Mouse (Mus musculus) heart, postnatal 4 days (tissue): ENCODE measurements around the gene Btbd3. TPM values are rescaled to one million over a fixed set of nuclear protein-coding genes. Genes with fewer than 3 reads are reported as not detected.

Experiments
- DNase-seq: peaks from one replicate; pipeline ENCODE4 v3.0.0; 2021
- total RNA-seq, 2 experiments: library from RNA; stranded (reverse); gene quantifications; 2 replicates each; pipeline ENCODE4 v1.2.3; 2021

The Btbd3 gene
- total RNA-seq, result 10 to 100 TPM; 22.3 to 22.7 TPM

DNA sequence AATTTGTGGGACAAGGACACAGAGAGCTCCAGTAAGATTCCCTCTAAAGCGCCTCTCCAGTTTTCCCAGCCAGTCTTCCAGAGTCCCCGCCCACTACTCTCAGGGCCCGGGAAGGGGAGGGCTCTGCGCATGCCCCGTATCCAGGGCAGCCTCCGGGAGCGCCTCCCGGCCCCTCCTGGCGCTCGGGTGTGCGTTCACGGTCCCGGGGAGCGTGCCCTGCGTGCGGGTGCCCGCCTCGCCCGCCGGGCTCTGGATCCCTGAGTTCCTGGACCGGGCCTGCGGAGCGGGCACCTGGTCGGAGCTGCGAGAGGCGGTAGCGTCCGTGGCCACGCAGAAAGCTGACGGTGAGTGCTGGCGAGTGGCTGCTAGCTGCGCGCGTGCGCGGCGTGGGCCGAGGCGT is at the start of gene Btbd3:
Gene Btbd3 (plus strand): TSS at position 155 of the 400 bp plus-strand sequence.
- peak; percentile 96 for DNase-seq

DNA sequence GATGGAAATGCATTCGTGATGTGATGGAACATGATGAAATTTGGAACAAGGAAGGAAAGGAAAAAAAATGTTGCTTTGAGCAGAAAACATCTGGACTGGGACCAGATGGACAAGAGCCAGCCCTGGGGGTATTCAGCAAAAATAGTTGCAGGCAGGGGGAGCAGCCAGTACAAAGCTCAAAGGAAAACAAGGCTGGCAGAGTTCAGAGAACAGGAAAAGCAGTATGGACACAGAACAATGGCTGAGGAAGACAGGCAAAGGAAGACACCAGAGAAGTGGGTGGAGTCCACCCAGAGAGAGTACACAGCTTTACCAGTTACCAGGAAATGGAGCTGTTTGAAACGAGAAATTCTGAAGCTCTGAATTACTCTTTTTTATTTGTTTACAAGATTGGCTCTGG is 40.8 kb upstream of the Btbd3 start:
- peak; percentile 81 for DNase-seq

DNA sequence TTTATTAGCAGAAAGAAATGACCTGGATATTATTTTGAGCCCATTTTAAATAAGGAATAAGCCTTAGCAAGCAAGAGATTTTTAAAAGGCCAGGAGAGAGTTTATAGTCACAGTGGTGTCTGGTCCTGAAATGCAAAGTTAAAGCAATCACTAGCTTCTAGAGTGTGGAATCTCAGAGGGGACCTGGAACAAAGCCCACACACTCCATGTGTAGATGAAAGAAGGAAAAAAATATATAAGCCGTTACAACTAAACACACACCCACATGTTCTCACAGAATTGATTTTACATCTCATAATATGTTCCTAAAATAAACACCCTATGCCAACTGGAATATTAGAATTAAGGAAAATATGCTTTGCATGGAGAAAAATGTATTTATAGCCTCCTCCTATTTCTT is 36.1 kb upstream of the Btbd3 start:
- no peak for DNase-seq

DNA sequence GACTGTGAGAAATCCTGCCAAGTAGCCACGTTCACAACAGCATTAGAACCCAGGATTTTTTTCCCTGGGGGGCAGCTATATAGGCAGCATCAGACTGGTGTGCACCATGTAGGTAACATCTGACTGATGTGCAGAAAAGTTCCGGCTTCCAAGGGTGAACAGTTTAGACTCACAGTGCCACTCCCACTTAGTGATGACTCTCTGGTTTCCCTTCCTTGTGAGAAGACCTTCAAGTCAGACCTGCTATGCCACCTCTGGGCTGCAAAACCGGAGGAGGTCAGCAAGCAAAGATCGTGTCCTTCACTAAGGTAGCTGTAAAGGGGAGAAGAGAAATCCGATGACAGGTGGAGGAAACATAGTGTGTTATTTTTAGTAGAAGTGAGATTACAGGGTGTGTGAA is 24.1 kb upstream of the Btbd3 start:
- DNase-seq, result no peak

DNA sequence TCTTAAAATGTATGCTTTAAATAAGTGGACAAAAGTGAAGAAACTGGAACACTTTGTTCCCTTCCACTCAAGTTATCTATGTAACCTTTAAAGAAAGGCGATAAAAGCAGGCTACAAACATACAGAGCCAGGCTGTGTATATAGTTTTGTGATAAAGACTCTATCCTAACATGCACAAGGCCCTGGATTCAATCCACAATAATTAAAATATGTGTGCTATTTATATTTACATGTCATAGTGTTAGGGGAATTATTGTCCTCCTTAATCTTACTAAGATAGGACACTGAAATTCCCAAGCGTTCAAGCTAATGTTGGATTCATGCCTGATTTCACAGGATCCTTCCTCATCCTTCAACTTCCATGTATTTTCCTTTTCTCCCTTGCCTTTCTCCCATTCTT is 20.2 kb upstream of the Btbd3 start:
- no peak for DNase-seq

DNA sequence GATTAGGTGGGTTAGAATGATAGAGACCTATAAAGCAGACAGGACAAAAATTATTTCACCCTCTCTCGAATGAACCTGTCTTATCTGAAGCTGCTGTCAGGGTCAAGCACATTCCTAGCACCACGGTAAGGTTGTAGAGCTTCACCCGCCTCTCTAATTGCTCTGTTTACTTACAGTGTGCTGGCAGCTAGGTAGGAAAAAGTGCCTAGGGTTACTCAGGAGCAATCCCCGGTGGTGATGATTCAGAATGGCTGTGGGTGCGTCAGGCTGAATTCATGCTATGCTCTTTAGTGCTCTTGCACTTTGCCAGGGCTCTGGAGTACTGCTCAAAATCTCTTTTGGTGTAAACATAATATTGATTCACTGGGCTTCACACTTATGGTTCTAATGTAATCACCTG is 13.9 kb upstream of the Btbd3 start:
- no peak for DNase-seq

DNA sequence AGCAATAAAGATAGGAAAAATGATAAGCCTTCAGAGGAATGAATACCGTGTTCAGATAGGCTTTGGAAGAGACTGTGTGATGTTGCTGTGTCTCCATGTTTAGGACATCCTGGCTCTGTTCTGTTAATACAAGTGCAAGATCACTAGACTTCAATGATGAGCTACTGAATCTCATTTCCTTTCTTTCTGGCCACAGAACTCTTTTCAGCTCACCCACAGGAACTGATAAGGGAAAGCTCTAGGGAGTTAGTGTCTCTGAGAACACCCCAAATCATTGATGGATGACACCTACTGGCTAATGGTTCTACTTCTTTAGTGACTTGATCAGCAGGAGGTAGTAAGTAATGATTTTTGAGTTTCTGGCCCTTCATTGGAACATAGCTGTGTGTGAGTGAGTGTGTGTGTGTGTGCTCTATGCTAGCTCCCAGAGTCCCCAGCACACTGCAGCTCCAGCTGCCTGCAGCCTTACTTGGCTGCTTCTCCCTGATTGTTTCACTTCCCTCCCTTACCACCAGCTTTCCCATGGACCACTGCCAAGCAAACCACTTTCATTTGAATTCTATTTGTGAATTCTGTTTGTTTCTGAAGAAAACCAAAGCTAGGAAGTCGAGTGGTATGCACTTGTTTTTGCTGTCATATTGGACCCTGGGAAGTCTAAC is 10.6 kb upstream of the Btbd3 start:
- DNase-seq, result peak; percentile 73

DNA sequence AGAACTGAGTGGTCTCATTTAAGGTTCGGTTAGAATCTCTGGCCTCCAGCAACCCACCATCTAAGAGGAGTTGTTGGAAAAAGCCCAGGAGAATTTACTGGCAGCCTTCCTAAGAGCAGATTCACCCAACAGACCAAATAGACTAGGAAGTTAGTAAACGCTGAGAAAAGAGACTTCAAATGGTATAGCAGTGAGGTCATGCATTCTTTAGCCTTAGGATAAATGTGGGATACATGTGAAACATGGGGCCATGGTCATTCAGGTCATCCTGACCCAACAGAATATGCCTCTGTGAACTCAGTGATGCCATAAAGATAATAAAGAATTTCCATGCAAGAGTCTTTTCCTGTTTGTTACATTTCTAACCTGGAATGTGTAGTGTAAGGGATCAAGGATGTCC is 8.4 kb upstream of the Btbd3 start:
- no peak for DNase-seq

DNA sequence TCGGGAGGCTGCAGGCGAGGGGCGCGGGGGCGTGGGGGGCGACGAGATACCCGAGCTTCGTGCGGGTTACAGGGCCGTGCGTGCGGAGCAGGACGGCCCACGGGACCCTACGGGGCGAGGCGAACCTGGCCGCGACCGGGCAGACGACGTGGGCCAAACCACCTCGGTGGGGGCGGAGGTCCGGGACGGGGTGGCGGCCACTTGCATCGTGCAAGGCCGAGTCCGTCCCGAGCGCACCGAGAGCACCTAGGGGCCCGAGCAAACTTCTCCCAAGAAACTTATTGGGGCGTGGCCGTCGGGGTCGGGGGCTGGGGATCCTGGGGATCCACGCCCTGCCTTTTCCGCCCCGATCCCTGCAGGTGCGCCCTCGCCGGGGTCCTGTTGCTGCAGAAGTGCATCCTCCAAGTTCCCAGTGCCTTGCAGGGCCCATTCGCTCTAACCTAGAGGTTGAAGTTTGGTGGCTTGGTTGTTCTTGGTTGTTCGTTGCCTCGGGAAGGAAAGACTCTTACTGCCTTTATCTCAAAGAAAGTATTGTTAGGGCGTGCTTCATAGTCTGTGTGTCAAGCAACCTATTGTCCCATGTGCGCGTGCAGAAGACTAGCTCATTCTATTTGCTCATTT is 596 bp downstream of the Btbd3 start:
- peak; percentile 53 for DNase-seq

DNA sequence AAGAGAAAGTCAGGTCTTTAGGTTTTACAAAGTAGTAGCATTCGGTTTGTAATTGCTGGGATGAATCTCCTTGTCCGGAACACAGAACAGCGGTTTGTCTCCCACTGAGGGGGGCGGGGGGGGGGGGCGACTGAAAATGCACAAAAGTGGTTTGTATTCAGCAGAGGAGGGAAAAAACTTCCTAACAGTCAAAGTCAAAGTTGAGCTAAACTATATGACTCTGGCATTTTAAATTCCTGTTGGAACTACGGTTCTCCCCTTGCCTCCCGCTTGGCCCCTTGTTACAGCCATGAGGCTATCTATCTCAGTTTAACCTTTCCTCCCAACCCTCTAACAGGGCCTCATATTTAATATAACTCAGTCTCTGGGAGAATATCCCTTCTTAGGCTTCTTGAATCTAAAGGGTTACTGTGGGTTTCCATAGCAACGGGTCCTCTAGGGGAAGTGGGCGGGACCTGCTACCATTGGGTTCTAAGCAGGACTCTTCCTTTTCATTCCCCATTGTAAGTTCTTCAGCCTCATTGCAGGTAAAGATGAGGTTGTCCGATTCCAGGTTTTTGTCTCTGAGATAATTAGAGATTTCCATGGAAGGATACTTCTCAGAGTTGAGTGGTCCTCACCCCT is 1.4 kb downstream of the Btbd3 start:
- DNase-seq, result peak; percentile 49

DNA sequence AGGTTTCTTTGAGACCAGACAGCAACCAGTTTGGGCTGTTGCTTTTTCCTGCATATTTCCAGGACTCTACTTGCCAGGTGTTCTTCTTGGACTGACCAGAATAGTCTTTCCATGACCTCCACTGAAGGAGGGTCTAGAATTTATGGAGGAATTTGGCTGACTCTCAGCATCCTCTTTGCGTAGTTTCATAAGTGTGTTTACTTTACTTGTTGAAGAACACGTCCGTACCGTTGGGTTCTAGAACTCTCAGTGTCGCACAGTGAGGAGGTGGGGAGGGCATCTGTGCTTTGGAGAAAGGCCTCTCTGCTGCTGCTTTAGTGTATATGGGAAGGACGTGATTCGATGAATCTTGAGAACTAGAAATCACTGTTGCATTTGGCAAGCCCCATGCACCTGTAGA is 4.8 kb downstream of the Btbd3 start:
- no peak for DNase-seq

DNA sequence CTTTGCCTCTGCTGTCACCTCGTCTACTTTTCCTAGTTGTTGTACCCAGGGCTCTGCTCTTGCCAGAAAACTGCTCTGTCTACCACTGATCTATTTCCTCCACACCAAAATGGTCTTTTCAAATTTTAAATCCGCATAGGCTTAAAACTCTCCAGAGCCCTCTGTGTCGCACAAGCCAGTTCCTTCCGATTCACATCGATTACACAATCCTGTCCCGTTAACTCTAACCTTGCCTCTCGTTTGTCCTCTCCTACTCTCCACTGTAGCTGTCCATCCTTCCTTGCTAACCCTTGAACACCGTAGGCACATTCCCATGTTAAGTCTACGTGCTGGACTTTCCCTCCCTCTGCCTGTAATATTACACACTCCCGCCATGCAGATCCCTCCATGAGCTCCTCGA is 6.5 kb downstream of the Btbd3 start:
- no peak for DNase-seq

DNA sequence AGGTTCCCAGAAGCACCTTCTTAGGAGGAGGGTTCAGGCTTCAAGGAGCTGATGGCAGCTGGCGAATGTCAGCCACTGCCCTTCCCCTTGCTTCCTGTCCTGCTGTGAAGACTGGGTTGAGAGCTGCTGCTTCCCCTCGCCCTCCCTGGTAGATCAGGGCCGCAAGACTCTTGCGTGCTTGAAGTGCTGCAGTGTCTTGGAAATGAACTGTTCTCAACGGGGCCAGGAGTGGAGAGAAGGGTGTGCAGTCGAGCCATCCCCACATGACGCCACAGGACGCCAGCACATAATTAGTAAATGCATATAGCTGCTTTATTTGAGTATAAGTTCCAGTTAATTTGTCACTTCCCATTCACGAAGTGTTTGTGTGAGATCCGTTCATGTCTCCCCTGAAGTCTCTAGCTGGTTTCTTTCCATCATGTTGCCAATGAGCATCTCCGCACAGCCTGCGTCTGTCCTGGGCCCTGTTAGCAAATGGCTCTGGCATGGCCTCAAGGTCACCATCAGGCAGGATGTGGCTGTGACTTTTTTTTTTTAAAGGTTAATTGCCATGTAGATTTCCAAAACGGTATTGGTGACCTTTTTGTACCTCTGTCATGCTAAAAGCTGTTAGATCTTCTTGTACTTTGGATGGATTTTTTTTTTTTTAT is 9.1 kb downstream of the Btbd3 start:
- peak; percentile 37 for DNase-seq

DNA sequence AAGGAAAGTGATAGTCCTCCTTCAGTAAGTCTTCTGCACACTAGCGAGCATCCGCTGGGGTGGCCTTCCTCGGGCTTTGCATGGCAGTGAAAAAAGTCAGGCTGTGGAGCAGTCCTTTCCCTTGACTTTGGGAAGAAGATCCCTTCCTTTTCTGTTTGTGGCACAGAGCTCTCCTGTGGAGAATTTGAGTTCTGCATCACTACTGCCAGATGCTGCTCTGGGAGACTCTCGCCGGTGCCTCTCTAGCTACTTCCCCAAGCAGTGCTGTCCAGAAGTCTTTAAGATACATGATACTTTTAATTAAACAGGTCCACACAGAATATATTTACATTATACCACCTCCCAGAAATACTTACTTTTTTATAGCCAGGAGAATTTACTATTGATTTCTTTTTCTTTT is 10.3 kb downstream of the Btbd3 start:
- DNase-seq, result no peak

DNA sequence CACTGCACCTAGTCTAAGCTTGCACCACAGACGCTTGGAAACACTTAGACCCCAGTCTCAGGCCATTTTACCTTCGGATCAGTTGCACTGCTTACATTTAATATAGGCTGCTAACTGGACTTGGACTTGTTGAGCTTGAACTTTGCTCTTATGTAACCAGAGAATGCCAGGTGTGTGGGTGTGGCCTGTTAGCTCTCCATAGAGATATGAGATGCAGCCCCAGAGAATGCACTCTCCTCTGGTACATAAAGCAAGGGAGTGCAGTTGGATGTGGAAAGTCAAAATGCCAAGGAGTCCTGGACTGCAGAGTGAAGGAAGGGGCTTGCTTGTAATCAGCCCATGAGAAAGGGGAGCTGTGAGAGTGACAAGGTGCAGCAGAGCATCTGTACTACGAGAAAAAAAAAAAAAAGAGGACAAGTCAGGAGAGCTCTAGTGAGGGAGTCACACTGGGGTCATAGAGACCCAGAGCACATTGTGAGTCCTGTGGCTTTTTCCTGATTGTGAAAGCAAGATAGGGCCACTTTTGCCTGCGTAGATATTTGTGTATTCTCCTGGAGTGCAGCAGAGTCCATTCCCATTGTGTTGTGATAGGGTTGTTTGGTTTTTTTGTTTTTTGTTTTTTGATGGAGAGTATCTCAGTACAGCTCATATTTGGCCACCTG is 11.6 kb downstream of the Btbd3 start:
- DNase-seq, result no peak

DNA sequence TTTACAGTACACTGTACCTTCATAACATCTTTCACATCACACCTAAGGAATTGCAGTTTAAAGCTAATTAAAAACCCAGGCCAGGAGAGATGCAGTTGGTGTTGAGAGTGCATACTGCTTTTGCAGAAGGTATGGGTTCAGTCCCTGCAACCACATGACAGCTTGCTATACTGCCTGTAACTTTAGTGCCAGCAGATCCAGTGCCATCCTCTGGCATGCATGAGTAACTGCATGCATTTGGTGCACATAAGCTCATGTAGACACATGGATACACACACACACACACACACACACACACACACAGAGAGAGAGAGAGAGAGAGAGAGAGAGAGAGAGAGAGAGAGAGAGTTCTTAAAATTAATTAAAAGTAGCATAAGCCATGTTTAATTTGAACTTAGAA is 13.0 kb downstream of the Btbd3 start:
- no peak for DNase-seq

DNA sequence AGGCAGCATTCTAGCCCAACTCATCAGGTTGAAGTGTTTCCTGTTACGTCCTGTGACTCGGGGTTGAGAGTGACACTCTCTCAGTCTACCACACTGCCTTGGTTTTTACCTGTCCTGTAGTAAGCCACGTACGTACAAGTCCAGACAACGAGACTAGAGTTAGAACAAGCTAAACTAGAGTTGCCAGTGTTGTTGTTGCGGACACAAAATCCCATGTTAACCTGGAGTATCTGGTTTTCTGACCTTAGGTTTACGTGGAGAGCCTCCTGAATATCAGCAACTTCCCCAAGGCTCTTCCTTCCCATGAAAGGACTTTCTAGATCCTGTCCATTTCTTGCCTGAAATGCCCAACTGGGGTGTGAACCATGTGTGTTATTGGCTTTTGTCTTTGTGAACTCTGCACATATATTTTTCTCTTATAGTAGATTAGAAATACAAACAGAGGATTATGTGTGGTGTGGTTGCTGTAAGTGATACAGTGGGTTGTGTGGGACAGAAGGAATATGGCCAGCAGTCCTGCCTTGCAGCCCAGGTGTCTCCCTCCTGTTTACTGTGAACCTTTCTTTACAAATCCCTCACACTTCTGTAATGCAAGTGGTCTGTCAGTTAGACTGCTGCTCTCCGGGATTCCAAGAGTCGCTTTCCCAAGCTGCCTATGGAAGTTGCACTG is 17.2 kb downstream of the Btbd3 start:
- DNase-seq, result no peak

DNA sequence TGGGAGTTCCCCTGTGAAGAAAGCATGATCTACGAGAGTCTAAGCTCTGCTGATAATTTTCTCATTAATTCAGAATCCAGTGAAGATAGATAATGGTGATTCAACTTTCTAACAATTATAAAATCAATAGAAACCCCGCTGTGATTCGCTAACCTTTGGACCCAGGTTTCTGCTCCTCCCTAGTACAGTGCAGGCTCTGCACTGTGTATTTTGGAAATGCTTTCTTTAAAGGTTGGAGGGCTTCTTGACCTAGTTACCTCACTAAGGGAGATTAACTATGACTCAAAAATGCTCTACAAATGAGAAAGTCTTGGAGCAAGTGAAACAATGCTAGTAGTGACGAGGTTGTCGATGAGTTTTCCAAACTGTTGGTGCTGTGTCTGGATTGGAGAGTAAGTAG is 17.7 kb downstream of the Btbd3 start:
- no peak for DNase-seq

DNA sequence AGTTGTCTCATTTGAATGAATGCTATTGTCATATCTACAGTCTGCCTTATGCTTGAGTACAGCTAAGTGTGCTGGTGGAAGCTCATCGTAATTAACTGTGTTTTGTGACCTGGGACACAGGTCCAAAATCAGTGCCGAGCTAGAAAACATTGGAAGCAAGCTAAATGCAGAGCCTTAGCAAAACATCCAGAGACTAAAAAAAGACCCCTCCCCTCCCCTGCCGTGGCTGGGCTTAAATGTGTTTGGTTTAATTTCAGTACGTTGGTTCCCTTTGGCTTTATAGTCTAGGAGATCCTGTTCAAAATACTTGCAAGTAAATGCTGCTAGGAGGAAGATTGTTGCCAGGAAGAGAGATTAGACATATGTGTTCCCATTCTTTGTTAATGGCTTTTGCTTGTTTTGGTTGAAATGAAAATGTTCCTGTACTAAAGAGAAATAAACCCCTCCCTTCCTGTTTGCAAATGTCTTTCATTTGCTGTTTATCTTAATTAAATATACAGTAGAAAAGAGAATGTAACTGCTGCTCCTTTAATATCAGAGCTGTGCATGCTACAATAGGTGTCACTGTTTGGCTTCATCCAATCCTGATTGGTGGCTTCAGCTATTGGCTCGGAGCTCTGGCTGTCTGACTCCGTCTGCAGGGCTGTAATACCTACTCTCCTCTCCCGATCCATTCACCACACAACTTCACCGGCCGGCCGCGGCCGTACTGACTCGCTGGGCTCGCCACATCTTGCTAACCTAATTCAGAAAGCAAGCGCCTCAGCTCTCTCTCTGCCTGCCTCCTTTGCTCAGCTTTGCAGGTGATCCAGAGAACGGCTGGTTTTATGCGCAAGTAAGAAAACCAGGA is 21.7 kb downstream of the Btbd3 start:
- peak; percentile 66 for DNase-seq

DNA sequence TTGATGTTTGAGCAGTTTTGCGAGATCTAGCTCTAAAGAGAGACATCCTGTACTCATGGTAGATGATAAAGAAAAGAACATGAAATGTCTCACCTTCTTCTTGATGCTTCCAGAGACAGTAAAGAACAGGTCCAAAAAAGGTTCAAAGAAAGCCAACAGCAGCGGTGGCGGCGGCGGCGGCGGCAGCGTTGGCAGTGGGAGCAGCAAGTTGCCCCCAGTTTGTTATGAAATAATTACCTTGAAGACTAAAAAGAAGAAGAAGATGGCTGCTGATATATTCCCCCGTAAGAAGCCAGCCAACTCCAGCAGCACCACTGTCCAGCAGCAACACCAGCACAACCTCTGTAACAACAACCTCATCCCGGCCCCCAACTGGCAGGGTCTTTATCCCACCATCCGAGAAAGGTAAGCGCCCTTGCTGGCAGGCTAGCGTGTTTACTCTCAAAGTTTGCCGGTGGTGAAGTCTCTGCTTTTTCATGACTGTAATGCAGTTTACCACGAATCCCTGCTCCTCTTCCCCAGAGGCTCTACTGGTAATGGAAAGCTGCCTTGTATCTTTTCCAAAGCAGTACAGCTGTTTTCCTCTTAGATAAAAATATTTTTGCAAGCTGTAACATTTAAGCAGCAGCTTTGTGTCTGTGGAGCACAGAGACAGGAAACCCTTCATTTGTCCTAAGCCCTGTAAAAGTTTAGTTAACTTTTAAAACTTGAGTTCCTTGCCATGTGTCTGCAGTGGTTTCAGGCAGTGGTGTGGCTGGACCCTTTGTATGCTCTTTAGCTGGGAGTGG is 22.7 kb downstream of the Btbd3 start:
- DNase-seq, result no peak

DNA sequence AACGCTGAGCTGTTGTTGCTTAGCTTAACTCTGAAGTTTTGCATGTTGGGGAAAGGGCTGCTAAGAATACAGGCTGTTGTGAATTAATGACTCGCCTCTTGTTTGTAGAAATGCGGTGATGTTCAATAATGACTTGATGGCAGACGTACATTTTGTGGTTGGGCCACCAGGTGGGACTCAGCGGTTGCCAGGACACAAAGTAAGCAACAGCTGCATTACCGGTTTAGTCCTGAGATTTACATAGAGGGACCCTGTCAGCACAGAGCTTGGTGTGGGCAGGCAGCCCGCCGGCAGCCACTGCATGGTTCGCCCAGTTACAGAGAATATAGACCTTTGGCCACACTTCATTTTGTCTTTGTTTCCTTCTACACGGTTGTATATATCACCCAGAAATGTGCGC is 23.3 kb downstream of the Btbd3 start:
- no peak for DNase-seq
